Mouse (Mus musculus): Measurements from ENCODE around the gene Rexo5.
A peak's percentile ranks its signal among the peaks of the same experiment; 100 is the strongest.

The Rexo5 gene

DNA sequence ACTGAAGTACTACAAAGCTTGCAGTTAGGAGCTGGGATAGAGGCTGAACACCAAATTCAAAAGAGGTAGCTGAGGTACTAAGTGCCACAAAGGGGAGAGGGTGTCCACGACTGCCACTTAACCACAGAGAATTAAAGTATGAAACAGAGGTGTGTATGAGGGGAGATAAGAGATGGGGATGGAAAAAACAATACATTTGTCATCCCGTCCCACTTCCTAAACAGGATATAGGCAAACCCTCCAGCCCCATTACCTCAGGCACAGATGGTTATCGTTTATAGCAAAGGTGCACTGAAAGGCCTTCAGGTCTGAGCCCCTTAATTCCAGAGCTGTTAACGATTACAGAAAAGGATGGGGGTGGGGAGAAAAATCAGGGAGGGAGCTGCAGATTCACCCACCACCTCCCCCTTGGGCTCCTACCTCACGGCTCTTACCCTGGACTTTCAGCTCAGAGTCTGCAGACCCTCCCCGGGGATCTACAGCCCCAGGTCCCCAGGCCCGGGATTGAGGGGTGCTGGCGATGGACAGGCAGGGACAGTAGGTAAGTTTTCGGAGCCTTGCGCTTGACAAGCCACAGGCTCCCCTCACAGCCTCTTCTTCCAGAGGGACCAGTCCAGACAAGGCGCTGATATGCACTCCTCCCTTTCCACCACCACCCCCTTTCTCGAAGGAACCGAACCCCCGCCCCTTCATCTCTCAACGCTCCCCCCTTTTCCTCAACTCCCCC lies 101.2 kb downstream of the Rexo5 start:
- no peak for DNase-seq

DNA sequence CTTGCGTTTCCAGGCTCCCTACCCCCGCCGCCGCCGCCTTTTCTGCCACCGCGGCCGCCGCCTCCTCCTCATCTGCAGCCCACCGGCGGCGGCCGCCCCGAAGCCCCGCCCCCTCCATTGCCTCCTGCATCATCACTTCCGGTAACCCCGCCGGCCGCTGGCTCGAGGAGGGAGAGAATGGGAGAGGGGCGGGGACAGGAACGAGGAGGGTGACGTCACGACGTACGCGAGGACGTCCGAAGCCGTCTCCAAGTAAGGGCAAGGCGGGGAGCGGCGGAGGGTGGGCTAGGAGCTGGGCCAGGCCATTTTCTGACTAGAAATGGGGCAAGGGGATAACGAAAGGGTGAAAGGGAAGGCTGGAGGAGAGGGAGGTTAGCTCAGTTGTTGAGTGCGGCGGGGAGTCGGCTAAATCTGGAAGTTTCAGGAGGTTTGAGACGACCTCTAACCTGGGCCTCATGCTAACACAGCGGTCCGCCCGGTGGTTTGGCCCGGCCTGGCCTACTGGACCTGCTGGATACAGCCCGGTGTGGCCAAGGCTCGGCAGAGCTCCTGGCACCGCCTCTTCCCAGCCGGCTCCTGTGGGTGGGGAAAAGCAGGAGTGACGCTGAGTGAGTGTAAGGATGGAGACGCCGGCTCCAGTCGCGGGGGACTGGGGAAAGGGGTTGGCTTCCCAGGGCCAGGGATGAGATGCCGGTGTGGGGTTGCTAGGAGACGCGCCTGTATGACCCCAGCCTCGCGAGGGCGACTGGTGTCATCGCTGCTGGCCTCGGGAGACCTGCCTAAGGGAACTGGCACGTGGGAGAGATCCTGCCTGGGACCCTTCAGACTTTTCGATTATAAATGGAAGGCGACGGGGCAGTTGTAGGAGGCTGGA lies 102.1 kb downstream of the Rexo5 start, which contains the start of the genes Lyrm1 and Dcun1d3:
TSS of gene Lyrm1 (plus strand) at position 223 of the 874 bp plus-strand sequence.
TSS of gene Dcun1d3 (minus strand) at position 660 of the 874 bp plus-strand sequence.
- peak; percentile 97 to 98 for DNase-seq

DNA sequence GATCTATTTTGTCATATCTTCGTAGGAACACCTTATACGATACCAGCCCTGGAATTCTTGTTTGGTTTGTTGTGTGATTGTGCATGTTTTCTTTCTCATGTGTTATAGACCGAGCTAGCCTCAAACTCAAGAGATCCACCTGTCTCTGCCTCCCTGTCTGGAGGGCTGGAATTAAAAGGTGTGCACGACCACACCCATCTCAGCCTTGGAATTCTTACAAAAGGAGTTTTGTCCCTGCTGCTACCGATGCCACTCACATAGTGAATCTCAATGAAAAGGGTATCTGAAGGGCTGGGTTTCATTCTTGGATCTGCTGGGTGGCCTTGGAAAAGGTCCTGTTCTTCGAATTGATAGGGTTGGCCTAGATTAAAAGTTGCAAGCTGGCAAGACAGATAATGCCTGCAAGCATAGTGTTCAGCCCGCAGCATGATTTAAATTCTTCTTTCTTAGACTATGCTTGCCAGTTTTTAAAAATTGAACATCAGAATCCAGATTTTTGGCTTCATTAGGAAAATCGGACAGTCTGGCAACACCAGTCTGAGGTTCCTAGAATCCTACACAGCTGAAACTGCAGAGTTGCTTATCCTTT lies 103.8 kb downstream of the Rexo5 start:
- no peak for DNase-seq

DNA sequence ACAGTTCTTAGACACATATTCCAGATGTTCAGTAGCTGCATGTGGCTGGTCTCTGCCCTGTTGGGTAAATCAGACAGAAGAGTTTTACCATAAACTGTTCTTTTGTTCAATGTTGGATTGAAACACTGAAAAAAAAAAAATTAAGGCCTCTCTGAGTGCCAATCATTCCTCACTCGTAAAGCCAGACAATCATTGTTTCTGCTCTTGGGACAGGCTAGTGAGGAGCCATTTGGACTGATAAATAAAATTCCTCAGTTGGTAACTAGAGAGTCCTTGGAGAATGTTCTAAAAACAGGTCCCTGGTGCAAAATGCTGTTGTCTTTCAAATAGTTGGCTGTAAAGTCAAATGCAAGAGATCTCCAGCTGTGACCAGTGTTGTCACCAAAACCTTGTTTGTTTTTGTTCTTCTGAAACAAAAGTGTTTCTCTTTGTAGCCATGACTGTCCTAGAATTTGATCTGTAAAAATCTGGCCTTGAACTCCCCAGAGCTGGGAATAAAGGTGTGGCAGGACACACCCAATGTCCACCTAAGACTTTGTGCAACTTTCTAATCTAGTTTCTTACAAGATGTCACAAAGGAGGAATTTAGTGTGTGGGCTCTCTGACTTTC lies 104.5 kb downstream of the Rexo5 start:
- DNase-seq = no peak

All from thymus, postnatal 36 days (tissue).